Mouse (Mus musculus) forebrain, embryonic 13.5 days (tissue): ENCODE data around the gene Gm42878. TPM values are rescaled to one million over a fixed set of nuclear protein-coding genes. Genes with fewer than 3 reads are reported as not detected.

Experiments used
- ATAC-seq: fragments of 200-750 bp; cut with Nextera tagmentation; 2 replicates; pipeline ENCODE4 v1.8.0; 2017
- H3K27ac ChIP-seq: fragments of 300-500 bp; sonication (generic); 2 replicates; pipeline ENCODE4 v1.5.1; 2015; ENCODE audit warnings: inconsistent platforms, mild to moderate bottlenecking, moderate library complexity
- H3K27me3 ChIP-seq: fragments of 300-500 bp; sonication (generic); 2 replicates; pipeline ENCODE4 v1.6.1; 2015; ENCODE audit warnings: mild to moderate bottlenecking, inconsistent platforms
- H3K36me3 ChIP-seq: fragments of 300-500 bp; sonication (generic); 2 replicates; pipeline ENCODE4 v1.6.1; 2015; ENCODE audit warnings: mild to moderate bottlenecking, inconsistent platforms; ENCODE audit not compliant: poor library complexity, severe bottlenecking
- H3K4me1 ChIP-seq: fragments of 300-500 bp; sonication (generic); 2 replicates; pipeline ENCODE4 v1.6.1; 2015; ENCODE audit warnings: inconsistent platforms
- H3K4me2 ChIP-seq: fragments of 300-500 bp; sonication (generic); 2 replicates; pipeline ENCODE4 v1.6.1; 2015; ENCODE audit warnings: inconsistent platforms, mild to moderate bottlenecking, moderate library complexity
- H3K4me3 ChIP-seq: fragments of 300-500 bp; sonication (generic); 2 replicates; pipeline ENCODE4 v1.5.1; 2015; ENCODE audit warnings: mild to moderate bottlenecking, inconsistent platforms
- H3K9ac ChIP-seq: fragments of 300-500 bp; sonication (generic); 2 replicates; pipeline ENCODE4 v1.6.1; 2015; ENCODE audit warnings: mild to moderate bottlenecking, inconsistent platforms
- H3K9me3 ChIP-seq: fragments of 300-500 bp; sonication (generic); replicated peaks from 2 replicates; pipeline ENCODE4 v1.6.1; 2016; ENCODE audit warnings: inconsistent platforms
- WGBS: fragments of 180-500 bp; shearing (Covaris S2); methylation state at CpG from one replicate; pipeline ENCODE4 v1.1.7; 2015; 5-methylcytosine and 5-hydroxymethylcytosine counted together
- polyA plus RNA-seq: library from polyadenylated mRNA; unstranded; fragments of >200 nt; fragmentation: Nextera tagmentation; extraction: Ambion mirVana; gene quantifications from 2 replicates; pipeline ENCODE4 v1.2.1, GENCODE M21; 2015

The Gm42878 gene
- polyA plus RNA-seq, result not detected in 2 replicates

DNA sequence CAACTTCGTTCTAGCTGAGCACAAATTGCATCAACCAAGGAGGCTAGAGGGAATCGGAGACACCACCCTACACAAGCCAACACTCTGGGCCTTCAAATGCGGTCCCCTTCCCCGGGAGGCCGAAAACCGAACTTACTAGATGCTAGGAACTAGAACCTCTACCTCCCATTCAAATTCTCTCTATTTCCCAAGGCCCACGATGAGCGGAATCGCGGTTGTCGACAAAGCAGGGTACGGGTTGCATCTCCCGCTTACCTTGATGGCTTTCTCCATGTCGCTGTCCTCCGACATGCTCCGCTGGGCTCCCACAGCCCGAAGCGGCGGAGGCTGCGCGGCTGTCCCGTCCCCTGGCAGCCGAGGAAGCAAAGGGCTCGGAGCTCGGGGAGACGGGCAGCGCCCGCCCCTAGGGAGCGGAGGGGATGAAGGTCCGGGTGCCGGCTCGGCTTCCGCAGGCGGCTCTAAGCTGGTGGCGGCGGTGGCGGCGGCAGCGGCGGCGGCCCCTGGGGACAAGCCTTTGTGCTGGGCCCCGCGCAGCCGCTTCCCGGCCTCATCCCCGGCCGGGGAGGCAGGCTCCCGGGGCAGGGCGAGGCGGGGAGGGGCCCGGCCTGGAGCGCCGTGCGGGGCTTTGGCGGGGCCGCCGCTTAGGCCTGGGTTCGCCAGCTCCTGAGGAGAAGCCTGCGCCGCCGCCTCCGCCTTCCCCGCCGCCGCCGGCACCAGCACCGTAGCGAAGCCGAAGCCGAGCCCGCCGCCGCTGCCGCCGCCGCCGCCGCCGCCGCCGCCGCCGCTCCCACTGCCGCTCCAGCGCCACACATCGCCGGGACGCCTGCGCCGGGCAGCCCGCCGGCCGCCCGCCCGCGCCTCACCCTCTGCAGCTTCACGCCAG is at the start of gene Gm42878, which contains the start of gene Adam1a:
Gene Gm42878 (minus strand): TSS at position 573 of the 883 bp plus-strand sequence.
Gene Adam1a (minus strand): TSS at position 573 of the 883 bp plus-strand sequence.
- Histone ChIP-seq H3K4me2 (peak within 1 kb of the TSS; percentile 98), H3K27ac (peak within 1 kb of the TSS; percentile 95), H3K9me3 (no peaks in the 10 kb centered on the region), H3K36me3 (no peaks in the 10 kb centered on the region), H3K27me3 (no peaks in the 10 kb centered on the region), H3K9ac (peak within 1 kb of the TSS; percentile 99), H3K4me1 (peaks cover 25% of the 10 kb centered on the region), H3K4me3 (peak within 1 kb of the TSS; percentile 98)
- ATAC-seq, result peak; percentile 62
- WGBS, result under 1% methylated on average over 78 of the region's 97 CpGs

DNA sequence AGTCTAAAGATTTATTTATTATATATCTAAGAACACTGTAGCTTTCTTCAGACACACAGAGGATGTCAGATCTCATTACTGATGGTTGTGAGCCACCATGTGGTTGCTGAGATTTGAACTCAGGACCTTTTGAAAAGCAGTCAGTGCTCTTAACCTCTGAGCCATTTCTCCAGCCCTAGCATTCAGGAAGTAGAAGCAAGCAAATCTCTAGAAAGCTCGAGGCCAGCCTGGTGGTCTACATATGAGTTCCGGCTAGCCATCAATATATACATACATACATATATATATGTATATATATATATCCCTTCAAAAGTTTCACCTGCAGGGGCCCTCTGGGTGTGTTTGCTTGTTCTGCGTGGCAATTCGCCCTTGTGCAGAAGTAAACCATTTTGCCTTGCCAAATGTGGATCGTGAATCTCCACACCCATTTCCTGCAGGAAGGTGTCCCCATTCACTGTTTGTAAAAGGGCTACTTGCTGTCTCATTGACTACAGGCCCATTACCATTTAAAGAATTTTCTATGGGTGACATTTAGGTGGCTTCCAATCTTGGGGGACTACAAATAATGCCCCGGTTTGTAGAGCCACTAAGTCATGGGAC is 49.5 kb upstream of the Gm42878 start:
- no peak overlapping the region for H3K4me3 ChIP-seq
- H3K9me3 ChIP-seq, result no peaks in the 10 kb centered on the region
- no peak overlapping the region for H3K27ac ChIP-seq
- WGBS, result 88% methylated on average over 6 of the region's 6 CpGs
- H3K4me2 ChIP-seq, result no peak overlapping the region; the same call in 1 of the 2 replicates
- H3K27me3 ChIP-seq, result peaks cover 6% of the 10 kb centered on the region; the same call in 1 of the 2 replicates
- ATAC-seq, result no peak
- H3K4me1 ChIP-seq, result peaks cover 19% of the 10 kb centered on the region
- H3K9ac ChIP-seq, result no peak overlapping the region
- no peaks in the 10 kb centered on the region for H3K36me3 ChIP-seq

DNA sequence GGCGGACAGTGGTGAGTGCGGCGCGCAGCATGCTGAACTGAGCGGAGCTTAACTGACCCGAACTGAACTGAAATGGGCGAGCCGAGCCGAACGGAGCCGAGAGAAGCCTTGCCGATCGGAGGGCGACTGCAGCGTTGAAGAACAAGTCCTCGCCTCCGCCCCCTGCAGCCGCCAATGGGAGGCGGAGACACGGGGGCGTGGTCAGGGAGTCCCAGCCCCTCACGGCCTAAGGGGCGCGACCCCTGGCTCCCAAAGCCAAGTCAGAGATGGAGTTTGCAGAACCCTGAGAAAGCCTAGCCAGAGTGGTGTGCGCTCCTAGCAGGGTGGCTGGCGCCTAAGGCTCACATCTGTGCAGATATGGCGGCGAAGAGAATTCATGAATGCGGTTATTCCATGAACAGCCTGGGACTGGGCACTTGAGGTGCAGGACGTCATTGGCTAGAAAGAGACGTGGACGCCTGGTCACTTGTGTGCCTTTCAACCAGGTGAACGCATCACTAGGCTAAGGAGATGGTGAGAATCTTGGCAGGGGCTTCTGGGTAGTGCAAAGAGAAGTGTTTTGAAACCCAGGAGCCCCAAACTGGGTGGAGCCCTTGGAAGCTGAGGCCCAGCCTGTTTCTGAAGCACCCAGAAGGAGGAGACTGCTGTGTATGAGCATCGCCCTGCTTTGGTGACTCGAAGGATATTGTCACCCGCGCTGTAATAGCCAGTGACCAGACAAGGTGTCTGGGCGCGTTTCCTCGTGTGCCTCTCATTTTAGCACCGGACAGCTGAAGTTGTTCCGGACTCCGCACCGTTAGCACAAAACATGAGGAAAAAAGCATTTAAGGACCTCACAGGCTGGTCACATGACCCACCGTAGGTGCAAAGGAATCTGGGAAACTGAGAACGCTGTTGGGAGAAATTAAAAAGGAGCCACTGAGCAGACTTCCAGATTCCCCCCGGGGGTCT is 48.4 kb upstream of the Gm42878 start, which contains the start of gene Aldh2:
Gene Aldh2 (minus strand): TSS at position 374 of the 951 bp plus-strand sequence.
- Histone ChIP-seq H3K27ac (peak within 1 kb of the TSS; percentile 44), H3K36me3 (no peaks in the 10 kb centered on the region), H3K4me2 (peak within 1 kb of the TSS; percentile 93), H3K27me3 (peaks cover 6% of the 10 kb centered on the region; the same call in 1 of the 2 replicates), H3K9ac (peak within 1 kb of the TSS; percentile 86), H3K9me3 (no peaks in the 10 kb centered on the region), H3K4me1 (peaks cover 19% of the 10 kb centered on the region), H3K4me3 (peak within 1 kb of the TSS; percentile 68)
- peak; percentile 89 for ATAC-seq
- 3% methylated on average over 47 of the region's 47 CpGs for whole genome bisulfite sequencing

- H3K9me3 ChIP-seq, result no peaks in the 10 kb centered on the region
- H3K36me3 ChIP-seq, result no peaks in the 10 kb centered on the region
- peaks cover 19% of the 10 kb centered on the region for H3K4me1 ChIP-seq
- no peak overlapping the region; the same call in 1 of the 2 replicates for H3K27ac ChIP-seq
- peak overlapping the region; percentile 86 for H3K9ac ChIP-seq
- WGBS, result 5% methylated on average over 32 of the region's 33 CpGs
- peak overlapping the region; percentile 93 for H3K4me2 ChIP-seq
- peak; percentile 40 for ATAC-seq
- peaks cover 6% of the 10 kb centered on the region; the same call in 1 of the 2 replicates for H3K27me3 ChIP-seq
- peak overlapping the region; percentile 68 for H3K4me3 ChIP-seq
Measured at GRCm38 (mm10) chr5:121592816-121593407, 47.6 kb upstream of the Gm42878 start.

DNA sequence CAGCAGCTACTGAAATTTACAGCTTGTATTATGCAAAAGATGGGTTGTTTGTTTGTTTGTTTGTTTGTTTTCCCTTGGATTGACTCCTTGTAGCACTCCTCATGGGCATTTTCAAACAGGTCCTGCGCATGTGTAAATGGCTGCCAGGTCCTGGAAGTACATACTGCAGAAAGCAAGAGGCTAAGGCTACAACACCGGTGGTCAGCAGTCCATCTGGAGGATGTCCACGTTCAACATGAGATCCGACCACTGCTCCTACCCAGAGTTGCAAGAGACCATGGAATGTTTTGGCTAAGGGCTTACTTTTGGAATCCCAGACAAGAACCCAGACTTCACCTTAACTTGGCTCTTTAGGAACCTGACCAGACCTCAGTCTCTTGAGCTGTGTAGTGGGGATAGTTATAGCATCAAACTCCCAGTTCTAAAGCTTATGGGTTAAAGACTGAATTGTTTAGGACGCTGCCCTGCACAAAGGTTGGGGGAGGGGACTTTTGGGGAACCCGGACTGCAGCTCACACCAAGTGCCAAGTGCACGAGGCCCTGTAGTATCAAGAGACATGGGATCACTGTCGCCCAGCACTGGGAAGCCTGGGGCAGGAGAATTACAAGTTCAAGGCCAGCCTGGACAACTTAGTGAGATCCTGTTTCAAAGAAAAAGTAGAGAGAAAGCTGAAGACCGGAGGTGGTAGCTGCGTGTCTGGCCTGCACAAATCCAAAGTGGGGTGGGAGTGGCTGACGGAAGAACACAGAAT is 47.0 kb upstream of the Gm42878 start:
- H3K9me3 ChIP-seq, result no peaks in the 10 kb centered on the region

GRCm38 (mm10) chr5:121591417-121592063 is 46.3 kb upstream of the Gm42878 start:
- Histone ChIP-seq H3K36me3 (no peaks in the 10 kb centered on the region), H3K4me2 (peak overlapping the region; percentile 93; the same call in 1 of the 2 replicates), H3K27me3 (peaks cover 4% of the 10 kb centered on the region; the same call in 1 of the 2 replicates), H3K4me1 (peaks cover 19% of the 10 kb centered on the region), H3K27ac (no peak overlapping the region), H3K9me3 (no peaks in the 10 kb centered on the region), H3K4me3 (no peak overlapping the region), H3K9ac (no peak overlapping the region)
- WGBS, result 84% methylated on average over 11 of the region's 11 CpGs
- no peak for ATAC-seq

More for the DNA sequence above, 47.0 kb upstream of the Gm42878 start:
- Histone ChIP-seq H3K27me3 (peaks cover 6% of the 10 kb centered on the region; the same call in 1 of the 2 replicates), H3K4me1 (peaks cover 19% of the 10 kb centered on the region), H3K4me2 (peak overlapping the region; percentile 93), H3K27ac (no peak overlapping the region), H3K9ac (no peak overlapping the region), H3K36me3 (no peaks in the 10 kb centered on the region), H3K4me3 (peak overlapping the region; percentile 68)
- no peak for ATAC-seq
- 64% methylated on average over 11 of the region's 11 CpGs for WGBS

GRCm38 (mm10) chr5:121589928-121590327 is 44.6 kb upstream of the Gm42878 start:
- Histone ChIP-seq H3K9me3 (no peaks in the 10 kb centered on the region), H3K4me2 (no peak overlapping the region), H3K27ac (no peak overlapping the region), H3K4me1 (peaks cover 19% of the 10 kb centered on the region), H3K27me3 (no peaks in the 10 kb centered on the region), H3K4me3 (no peak overlapping the region), H3K36me3 (no peaks in the 10 kb centered on the region), H3K9ac (no peak overlapping the region)
- WGBS, result 92% methylated on average over 6 of the region's 6 CpGs
- no peak for ATAC-seq

DNA sequence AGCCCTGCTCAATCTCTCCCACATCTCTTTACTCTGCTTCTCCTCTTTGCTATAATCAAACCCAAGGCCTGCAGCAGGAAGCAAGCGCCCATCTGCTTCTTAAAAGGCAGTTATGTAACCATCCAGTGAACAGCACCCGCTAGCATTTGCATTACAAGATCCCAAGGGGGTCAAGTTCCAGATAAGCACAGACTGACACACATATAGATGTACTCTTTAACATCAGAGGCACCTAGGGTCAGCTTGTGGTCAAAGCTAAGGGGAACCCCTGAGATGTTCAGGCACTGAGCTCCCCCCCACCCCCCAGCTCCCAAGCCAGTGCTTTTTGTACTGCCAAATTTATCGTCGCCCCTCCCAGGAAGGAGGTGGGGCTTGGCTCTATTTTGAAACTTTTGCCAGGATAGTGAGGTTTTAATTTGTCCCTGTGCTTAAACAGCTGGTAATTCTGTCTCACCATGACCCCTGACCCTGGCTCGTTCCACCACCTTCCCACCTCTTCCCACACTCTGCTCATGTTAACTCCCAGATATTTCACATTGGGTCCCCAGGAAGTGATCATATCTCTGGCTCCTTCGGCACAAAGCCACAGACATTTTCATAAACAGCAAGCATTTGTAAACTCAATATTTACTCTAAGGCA is 41.2 kb upstream of the Gm42878 start:
- no peak overlapping the region for H3K4me3 ChIP-seq
- no peak for ATAC-seq
- no peaks in the 10 kb centered on the region for H3K36me3 ChIP-seq
- H3K9ac ChIP-seq, result no peak overlapping the region
- no peaks in the 10 kb centered on the region for H3K9me3 ChIP-seq
- WGBS, result 84% methylated on average over 6 of the region's 6 CpGs
- no peaks in the 10 kb centered on the region for H3K27me3 ChIP-seq
- no peaks in the 10 kb centered on the region for H3K4me1 ChIP-seq
- no peak overlapping the region for H3K27ac ChIP-seq
- H3K4me2 ChIP-seq, result no peak overlapping the region

DNA sequence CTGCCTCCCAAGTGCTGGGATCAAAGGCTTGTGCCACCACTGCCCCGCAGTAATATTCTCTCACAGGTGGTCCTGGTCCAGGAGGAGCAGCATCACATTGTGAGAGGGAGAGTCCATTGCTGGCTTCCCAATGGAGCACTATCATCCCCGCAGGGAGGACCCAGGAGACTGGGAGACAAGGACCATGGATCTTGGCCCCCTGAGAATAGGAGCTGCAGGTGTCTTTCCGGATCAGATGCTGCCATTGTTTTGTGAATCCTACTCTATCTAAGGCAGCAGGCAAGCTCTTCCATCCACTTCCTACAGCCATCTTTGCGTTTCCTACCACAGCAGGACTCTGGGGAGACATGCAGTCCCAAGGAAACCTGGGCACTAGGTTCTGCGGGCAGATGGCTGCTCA is 40.4 kb upstream of the Gm42878 start:
- Histone ChIP-seq H3K4me3 (no peak overlapping the region), H3K9ac (no peak overlapping the region), H3K36me3 (no peaks in the 10 kb centered on the region), H3K4me2 (no peak overlapping the region), H3K27me3 (no peaks in the 10 kb centered on the region), H3K27ac (no peak overlapping the region), H3K4me1 (no peaks in the 10 kb centered on the region), H3K9me3 (no peaks in the 10 kb centered on the region)
- 90% methylated on average over 5 of the region's 5 CpGs for WGBS
- ATAC-seq, result no peak

DNA sequence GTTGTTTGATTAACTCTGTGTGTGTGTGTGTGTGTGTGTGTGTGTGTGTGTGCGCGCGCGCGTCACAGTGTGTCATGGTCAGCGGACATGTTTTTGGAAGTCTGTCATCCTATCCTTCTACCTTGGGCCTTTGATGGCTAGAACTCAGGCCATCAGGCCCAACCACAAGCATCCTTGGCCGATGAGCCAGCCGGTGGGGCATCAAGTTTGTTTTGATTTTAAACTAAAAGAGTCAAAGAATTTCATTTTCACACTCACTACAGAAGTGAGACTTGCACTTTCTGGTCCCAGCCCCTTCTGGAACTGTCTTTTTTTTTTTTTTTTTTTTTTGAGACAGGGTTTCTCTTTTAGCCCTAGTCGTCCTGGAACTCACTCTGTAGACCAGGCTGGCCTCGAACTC is 39.7 kb upstream of the Gm42878 start:
- WGBS, result 97% methylated on average over 10 of the region's 10 CpGs
- no peak overlapping the region for H3K4me3 ChIP-seq
- H3K9ac ChIP-seq, result no peak overlapping the region
- no peak overlapping the region for H3K4me2 ChIP-seq
- no peak for ATAC-seq
- no peaks in the 10 kb centered on the region; the same call in 1 of the 2 replicates for H3K36me3 ChIP-seq
- no peak overlapping the region for H3K27ac ChIP-seq
- H3K27me3 ChIP-seq, result no peaks in the 10 kb centered on the region
- no peaks in the 10 kb centered on the region for H3K9me3 ChIP-seq
- no peaks in the 10 kb centered on the region for H3K4me1 ChIP-seq
